Mouse (Mus musculus) naive thymus-derived CD4-positive, alpha-beta T cell, adult 2 months (primary cell): ENCODE measurements around the gene Xylt2.
"Not testable (repeated sequence)": the region's sequence is repeated elsewhere in the genome, so short reads cannot be mapped to it uniquely, and the experiment has no call there.

ENCODE experiments used
- DNase-seq: peaks from one replicate; pipeline ENCODE4 v3.0.0-alpha.2; 2011; ENCODE audit warnings: low read depth

Xylt2 gene

DNA sequence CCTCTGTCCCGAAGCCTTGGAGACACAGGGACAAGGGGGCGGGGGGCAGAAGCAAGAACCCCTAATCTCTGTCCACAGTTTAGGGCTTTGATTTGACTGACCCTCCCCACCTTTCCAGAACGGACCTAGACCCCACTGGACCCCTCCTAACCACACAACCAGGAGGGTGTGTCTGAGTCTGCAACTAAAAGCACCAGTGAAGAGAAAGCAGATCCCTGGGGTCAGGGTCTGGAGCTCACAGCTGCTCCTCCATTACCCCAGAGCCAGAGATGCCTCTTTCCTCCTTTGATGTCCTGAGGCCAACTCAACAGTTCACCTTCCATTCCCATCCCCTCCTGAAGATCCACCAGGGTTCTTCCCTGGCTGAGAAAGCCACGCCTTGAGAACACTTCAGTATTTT is 1.0 kb downstream of the Xylt2 start:
- no peak for DNase-seq

DNA sequence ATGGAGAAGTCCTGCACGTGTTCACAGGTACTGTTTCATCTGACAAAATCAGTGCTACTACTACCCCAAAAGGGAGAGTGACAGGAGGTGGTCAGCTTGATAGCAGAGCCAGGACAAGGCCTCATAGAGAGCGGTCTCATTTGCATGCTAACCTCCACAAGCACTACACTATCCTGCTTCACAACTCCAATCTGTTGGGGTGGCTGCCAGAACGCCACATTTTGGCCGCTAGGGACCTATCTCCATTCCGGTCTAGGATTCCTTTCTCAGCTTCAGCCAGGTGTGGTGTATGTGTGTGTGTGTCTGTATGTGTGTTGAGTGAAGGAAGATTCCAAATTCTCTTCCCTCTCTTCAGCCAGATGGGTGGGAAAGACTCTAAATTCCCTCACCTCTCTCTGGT is 1.9 kb downstream of the Xylt2 start:
- DNase-seq: no peak

DNA sequence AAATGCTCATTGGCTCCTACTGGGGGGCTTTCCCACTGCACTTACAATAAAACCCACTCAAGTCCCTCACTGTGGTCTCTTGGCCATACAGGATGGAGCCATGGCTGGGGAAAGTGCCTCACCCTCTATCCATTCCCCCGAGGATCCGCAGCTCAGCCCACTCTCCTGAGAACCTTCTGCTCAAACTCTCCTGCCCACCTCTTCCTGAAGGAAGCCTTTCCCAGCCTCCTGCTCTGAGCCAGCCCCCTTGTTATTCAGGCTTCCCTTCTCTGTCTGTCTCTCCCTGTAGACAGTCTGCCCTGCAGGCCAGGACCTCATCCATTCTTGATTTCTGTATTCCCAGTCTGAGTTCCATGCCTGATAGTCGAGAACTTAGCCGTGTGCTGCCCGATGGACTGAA is 2.3 kb downstream of the Xylt2 start:
- no peak for DNase-seq

DNA sequence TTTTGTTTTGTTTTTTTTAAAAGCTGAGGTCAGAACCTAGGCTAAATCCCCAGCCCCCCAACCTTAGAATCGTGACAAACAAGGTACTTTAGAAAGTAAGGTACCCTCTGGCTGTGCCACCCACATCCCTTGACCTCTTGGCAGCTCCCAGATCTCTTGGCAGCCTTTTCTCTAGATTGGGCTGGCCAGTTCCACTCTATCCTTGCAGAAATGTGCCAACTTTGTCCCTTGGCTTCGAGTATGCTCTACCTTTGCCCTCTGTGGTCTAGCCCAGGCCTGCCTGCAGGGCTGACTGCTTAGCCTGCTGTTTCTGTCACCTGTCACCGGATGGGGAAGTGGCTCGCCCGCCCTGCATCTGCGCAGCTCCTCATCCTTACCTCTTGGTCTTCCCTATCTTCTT is 12.0 kb downstream of the Xylt2 start:
- DNase-seq: no peak

DNA sequence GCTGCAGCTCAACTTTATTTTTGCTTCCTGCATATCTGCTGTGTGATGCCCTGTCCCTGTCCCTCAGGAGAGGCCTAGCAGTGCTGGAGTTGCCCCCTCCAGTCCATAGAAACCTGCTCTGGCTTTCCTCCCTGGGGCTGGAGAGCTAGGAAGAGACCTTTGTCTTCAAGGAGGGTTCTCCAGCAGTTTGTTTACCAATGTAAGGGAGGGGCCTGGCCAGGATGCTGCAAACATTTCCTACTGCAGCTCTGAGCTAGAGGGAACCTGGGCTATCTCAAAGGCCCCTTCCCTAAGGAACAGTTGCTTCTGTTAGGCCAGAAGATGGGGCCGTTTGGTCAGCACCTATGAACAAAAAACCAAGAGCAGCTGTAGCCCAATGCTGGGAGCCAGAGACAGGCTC is 16.0 kb downstream of the Xylt2 start:
- no peak for DNase-seq

DNA sequence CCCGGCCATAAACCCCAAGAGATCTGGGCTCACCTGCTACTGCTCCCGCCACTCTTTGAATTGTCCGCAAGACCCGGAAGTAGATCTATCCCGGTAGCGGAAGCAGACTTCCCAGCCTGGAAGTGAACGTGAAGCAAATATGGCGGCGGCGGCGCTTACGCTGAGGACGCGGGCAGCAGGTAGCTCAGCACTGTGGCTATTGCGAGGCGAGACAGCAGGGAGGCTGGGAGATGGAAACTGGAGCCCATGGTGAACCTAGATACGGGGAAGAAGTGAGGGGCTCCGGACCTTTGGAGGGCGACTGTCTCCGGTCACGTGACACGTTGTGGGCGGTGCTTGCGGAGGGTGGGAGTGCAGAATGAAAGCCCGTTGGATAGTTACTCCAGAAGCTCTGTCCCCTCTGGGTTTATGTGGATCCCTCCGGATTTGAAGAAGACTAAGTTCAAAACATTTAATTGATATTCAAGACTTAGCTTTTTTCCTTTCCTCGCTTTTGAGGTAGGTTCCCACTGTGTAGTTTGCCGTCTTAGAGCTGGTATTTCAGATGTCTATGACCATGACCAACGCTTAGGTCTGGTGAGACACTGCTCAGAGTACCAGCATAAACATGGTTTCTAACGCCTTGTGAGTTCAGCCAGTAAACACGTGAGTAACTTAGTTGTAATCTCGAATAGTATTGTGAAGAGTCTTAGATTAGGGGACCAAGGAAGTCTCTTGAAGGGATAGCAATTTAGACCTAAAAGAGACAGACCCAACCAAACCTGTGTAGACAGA is 23.5 kb downstream of the Xylt2 start, which contains the start of the genes Mrpl27 and Eme1:
TSS of gene Mrpl27 (plus strand) at position 105 of the 774 bp plus-strand sequence.
TSS of gene Eme1 (minus strand) at position 302 of the 774 bp plus-strand sequence.
- peak; percentile 88 for DNase-seq

DNA sequence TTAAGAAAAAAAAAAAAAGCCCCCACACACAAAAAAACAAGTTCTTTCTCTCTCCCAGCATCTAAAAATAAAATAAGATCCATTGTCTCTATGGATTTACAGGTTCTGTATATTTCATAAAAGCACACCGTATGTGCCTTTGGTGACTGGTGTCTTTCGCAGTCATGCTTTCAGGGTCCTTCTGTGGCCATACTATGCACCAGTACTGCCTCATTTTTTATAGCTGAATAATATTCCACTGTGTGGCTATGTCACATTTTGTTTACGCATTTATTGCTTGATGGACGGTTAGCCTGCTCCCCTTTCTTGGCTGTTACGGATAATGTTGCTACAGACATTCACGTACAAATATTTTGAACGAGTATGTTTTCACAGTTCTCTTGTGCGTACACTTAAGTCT is 24.3 kb downstream of the Xylt2 start:
- no peak for DNase-seq

DNA sequence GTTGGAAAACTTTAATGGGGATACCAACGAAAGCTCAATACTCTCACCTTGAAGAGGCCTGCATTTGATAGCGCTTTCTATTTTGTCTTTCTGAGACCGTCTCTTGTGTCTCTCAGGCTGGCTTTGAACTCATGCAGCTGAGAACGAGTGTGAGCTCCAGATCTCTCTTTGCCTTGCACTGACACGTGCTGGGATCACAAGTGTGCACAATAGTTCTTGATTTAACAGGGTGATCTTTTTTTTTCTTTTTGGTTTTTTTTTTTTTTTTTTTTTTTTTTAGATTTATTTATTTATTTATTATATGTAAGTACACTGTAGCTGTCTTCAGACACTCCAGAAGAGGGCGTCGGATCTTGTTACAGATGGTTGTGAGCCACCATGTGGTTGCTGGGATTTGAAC is 26.1 kb downstream of the Xylt2 start:
- not testable (repeated sequence) for DNase-seq

DNA sequence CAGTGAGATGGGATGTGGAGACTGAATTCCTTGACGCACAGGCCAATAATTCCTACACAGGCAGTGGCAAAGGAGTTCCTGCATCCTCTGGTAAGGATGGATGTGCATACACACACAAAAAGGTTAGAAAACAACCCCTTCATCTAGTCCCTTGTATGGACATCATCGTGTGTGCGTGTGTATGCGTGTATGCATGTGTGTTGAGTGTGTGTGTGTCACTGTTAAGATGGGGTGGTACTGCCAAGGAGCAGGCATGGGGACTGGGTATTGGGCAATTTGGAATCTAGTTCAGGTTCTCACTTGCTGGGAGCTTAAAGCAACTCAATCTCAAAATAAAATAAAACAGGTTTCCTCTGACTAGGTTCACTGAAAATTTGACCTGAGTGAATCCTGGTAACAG is 30.9 kb downstream of the Xylt2 start:
- no peak for DNase-seq

DNA sequence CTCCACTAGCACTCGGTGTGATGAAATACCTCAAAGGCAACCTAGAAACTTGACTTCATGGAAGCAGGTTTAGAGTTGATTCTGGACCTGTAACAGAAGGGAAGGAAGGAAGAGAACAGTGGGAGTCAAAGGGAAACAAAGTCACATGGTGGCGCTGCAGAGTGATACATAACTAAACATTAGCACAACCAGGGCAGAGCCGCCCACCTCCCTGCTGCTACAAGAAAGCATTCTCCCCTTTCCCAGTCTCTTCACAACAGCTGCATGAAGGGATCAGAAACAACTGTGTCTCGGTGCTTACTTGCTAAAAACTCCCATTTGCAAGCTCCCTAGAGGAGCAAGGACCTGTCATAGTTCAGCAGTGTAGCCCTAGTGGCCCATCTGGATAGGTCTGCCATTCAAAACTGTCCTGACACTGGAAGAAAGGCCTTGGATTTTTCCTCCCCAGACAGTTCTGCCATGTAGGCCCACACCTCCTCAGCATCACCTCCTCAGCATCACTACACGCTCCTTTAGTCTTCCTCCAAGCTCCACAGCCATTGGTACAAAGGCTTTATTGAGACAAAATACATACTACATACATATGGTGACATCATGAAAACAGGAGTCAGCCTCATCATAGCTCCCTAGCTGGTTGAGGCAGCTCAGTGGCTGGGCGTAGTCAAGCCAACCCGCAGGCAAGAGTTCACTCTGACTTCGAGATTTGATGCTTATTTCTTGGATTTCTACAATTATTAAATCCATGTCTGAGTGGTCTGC is 32.7 kb downstream of the Xylt2 start:
- DNase-seq: no peak

DNA sequence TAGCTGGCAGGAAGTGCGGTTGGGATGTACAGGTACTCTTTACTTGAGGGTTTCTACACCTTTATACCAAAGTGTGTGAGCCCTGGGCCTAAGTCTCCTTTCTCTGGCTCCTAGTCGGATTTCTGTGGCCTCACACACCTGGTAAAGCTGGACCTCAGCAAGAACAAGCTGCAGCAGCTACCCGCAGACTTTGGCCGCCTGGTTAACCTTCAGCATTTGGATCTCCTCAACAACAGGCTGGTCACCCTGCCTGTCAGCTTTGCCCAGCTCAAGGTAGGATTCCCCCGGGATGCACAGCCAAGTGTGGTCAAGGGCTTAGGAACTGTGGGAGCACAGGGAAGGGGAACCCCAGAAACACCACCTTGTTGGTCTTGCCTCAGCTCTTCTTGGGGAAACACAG is 42.9 kb downstream of the Xylt2 start:
- no peak for DNase-seq

DNA sequence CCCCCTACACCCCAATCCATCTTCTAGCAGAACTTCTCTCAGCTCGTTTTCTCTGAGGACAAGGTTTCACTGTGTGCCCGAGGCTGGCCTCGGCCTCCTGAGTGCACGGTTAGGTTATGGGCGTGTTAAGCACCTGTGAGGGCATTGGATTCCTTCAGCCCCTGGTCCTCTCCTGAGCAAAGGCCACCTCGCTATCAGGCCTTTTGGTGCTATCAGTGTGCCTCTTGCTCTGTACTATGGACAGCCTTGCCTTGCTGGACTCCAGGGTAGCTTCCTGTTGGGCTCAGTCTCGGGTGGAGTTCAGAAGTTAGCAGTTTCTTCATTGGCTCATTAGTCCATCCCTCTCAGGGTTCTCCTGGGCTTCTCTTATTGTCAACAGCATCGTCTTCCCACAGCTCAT is 44.3 kb downstream of the Xylt2 start:
- no peak for DNase-seq

DNA sequence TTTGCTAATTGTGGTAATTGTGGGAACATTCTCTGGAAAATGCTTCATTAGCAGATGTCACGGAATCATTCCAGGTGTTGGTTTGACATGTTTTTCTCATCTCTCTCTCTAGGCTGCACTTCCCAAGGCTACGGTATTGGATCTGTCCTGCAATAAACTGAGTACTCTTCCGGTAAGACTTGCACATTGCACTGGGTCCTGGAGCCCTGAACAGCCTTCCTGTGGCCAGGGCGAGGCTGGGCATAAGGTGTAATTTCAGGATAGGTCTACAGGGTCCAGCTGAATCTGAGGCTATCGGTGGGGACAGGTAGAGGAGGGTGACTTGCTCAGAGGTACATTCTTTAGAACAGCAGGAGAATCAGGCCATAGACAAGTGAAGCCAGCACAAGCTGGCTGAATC is 45.3 kb downstream of the Xylt2 start:
- DNase-seq: no peak

DNA sequence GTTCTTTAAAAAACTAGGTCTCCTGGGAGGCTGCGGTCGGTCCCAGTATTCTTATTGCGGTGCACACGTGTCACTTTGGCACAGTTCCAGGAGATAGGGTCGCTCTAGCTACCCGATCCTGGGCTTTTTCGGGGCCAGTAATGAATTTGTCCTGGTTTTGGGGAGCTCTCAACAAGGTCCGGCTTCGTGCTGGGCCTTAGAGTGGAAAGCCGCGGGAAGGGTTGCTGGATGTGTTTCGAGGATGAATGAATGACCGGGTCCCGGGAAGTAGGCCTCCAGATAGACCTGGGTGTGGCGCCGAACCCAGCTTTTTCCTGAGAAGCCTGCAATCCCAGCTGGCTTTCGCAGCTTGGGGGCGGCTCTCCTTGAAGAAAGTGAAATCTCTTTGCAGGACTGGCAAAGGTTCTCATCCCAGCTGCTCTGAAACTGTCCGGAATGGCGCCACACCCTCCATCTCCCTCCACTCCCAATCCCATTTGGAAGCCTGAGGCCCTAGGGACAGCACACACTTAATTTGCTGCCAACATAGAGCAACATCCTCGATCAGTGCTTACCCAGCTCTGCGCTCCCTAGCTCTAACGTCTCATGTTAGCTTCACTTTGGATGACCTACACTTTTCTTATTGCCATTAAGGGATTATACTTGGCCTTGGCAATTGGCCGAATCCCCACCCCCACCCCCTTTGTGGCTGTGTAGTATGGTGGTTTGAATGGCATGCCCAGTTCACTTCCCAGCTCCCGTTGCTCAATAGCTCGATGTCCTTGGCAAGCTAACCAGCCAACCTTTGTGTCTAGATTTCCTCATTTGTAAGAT is 46.9 kb downstream of the Xylt2 start:
- peak; percentile 61 for DNase-seq

DNA sequence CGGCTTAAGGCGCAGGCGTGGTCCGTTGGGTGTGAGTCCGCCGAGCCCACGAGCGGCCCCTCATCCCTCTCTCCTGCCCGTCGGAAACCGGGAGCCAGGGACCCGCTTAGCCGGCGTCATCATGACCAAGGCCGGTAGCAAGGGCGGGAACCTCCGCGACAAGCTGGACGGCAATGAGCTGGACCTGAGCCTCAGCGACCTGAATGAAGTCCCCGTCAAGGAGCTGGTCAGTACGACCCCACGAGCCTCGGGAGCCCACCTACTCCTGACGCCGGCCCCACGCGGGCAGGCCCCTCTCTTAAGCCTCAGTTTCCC is 47.5 kb downstream of the Xylt2 start:
- DNase-seq: no peak

DNA sequence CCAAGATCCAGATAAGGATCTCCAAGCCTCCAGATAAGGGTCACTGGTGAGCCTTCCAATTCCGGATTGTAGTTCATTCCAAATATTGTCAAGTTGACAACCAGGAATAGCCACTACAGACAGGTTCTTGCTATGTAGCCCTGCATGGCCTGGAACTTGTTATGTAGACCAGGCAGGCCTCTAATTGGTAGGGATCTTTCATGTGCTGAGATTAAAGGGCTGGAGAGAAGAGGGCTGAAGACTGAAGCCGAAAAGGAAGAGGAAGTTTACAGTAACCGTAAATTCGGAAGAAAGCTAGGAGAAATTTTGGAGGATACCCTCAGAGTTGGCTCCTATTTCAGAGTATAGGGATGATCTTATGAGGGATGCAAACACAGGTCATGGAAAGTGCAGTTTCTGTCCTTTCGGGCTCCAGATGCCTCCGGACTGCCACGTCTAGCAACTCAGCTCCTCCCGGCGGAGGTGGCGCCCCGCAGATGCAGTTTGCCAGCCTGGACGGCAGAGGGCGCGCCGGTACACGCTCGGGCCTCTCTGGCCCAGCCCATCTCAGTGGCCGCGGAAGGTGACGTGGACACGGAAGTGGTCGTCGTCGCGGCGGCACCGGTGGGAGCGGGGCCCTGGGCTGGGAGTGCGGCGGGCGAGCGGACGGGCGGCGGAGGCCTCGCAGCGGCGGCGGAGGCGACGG is 48.0 kb downstream of the Xylt2 start, which contains the start of gene Lrrc59:
TSS of gene Lrrc59 (plus strand) at position 569 of the 685 bp plus-strand sequence.
- peak; percentile 95 for DNase-seq

DNA sequence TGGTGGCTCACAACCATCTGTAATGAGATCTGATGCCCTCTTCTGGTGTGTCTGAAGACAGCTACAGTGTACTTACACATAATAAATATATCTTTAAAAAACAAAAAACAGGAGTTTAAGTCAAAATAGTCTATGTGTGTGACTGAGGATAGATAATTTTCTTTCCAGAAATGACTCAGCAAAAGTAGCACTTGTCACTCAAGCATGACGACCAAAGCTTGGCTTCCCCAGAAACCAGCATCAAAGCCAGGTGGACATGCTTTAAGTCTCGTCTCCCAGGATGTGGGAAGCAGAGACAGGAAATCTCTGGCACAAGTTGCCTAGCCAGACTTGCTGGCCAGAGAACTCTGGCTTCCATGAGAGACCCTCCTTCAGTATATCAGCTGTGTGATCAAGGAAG is 55.2 kb downstream of the Xylt2 start:
- no peak for DNase-seq

DNA sequence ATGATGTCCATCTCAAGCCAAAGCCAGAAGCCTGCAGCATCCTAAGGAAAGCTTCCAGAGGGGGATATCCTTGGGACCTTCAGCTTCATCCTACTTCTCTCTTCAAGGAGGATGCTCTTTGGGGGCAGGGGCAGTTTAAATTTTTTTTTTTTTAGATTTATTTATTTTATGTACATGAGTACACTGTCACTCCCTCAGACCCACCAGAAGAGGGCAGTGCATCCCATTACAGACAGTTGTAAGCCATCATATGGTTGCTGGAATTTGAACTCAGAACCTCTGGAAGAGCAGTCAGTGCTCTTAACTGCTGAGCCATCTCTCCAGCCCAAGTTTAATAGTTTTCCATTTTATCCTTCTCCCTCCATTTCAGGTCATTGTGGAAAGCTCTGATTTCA is 55.9 kb downstream of the Xylt2 start:
- DNase-seq: peak; percentile 55

DNA sequence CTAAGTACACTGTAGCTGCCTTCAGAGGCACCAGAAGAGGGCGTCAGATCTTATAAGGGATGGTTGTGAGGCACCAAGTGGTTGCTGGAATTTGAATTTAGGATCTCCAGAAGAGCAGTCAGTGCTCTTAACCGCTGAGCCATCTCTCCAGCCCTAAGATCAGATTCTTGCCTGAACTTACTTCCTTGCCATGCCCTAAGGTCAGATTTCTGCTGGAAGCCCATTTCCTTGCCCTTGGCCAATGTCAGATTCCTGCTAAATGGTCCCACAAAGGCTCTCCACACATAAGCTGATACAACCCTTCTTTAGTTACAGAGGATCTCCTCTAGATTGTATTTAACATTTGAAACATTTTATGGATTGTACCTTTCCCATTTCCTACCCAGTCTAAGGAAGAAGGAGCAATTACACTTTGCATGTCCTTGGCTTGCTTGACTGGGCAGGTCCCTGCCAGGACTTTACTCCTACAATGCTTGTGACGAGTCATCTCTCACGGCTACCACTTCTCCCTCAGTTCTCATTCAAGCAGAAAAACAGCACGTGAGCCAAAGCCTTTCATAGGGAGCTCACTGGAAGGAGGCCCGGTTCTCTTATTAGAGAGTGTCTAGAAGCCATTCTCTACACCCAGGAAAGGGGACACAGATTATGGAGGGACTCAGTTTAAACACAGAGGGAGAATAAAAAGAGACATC is 56.4 kb downstream of the Xylt2 start:
- DNase-seq: no peak

DNA sequence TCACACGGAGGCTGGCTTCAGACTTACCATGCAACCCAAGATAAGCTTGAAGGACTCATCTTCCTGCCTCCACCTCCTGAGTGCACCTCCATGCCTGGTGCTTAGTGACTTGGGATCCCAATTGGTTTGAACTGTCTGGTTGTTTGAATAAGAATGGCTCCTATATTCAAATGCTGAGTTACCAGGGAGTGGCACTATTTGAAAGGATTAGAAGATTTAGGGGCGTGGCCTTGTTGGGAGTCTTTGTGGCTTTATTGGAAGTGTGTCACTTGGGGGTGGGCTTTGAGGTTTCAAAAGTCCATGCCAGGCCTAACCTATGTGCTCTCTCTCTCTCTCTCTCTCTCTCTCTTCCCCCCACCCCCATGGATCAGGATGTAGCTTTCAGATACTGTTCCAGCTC is 59.7 kb downstream of the Xylt2 start:
- no peak for DNase-seq

DNA sequence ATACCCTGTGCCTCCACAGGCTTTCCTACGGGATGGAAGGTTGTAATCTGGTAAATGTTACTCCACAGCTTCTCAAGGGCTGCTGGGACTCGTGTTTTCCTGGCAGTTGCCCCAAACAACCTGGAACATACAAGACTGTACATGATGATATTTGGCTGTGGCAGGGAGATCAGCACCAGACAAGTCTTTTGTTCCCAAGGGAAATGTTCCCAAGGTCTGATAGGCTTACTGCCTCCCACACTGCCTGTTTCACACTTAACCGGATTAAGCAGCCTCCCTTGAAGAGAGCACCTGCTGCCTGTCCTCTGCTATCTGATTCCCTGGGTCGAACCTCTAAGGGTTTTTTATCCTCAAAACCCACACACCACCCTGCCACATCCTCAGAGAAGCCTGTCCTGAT is 61.8 kb downstream of the Xylt2 start:
- DNase-seq: no peak

DNA sequence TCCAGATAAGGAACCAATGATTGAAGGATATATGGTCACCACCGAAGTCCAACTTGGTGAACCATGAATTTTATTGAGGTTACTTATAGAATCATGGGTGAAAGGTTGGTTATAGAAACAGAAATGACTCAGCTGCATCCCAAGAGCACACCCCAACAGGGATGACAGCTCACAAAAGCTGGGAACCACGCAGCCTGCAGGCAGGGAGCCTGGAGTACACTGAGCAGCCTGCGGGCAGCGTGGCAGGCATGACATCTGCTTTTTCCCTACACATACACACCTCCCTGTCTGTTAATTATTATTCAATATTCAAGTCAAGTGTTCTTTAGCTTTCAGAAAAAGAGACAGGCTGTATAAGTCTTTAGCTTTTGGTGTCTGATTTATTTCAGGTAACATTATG is 62.7 kb downstream of the Xylt2 start:
- DNase-seq: no peak
